Mouse (Mus musculus) adrenal gland, postnatal 25 days (tissue): ENCODE measurements around the gene Eif4h. TPM values are rescaled to one million over a fixed set of nuclear protein-coding genes. Genes with fewer than 3 reads are reported as not detected.
"Not testable (repeated sequence)": the region's sequence is repeated elsewhere in the genome, so short reads cannot be mapped to it uniquely, and the experiment has no call there.

Experiments used
- DNase-seq: peaks from one replicate; pipeline ENCODE4 v3.0.0; 2021; ENCODE audit warnings: mixed read lengths
- total RNA-seq: library from RNA; stranded (reverse); gene quantifications from 2 replicates; pipeline ENCODE4 v1.2.3, GENCODE M21; 2021

The Eif4h gene
- total RNA-seq, 1 experiment from 2014 or later, result 304 TPM

DNA sequence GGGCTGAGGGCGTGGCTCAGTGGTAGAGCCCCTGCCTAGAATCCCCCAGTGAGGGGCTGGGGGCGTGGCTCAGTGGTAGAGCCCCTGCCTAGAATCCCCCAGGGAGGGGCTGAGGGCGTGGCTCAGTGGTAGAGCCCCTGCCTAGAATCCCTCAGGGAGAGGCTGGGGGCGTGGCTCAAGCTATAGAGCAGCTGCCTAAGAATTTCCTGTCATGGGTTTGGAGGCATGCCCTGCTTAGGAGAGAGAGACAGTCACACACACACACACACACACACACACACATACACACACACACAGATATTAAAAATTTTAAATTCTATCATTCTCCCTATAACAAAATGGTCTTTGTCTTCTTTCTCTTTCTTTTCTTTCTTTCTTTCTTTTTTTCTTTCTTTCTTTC is 9.7 kb upstream of the Eif4h start:
- DNase-seq, result not testable (repeated sequence)

DNA sequence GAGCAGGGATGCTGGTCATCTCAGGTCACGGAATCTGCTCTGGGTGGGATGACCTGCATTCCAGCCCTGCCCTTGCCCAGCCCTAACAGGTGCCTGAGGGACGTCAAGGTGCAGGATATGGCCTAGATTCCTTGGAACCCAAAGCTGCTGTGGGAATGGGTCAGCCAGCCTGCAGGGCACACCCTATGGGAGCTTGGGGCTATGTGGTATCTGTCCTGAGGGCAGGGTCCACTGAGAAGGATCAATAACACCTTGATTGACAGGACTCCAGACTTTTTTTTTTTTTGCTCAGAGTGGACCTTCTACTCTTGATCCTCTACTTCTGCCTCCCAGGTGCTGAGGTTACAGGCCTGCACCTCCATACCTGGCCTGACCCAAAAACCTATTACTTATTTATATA is 8.1 kb upstream of the Eif4h start:
- no peak for DNase-seq

DNA sequence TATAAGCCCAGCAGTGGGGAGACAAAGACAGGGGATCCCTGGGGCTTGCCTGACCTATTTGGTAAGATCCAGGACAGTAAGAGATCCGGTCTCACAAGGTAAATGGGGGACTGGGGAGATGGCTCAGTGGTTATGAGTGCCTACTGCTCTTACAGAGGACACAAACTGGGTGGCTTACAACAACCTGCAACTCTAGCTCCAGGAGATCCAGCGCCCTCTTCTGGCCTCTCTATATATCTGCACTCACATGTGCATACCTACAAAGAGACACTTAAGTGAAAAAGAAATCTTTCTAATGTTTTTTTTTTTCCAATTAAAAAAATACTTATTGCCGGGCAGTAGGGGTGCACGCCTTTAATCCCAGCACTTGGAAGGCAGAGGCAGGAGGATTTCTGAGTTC is 7.2 kb upstream of the Eif4h start:
- no peak for DNase-seq

DNA sequence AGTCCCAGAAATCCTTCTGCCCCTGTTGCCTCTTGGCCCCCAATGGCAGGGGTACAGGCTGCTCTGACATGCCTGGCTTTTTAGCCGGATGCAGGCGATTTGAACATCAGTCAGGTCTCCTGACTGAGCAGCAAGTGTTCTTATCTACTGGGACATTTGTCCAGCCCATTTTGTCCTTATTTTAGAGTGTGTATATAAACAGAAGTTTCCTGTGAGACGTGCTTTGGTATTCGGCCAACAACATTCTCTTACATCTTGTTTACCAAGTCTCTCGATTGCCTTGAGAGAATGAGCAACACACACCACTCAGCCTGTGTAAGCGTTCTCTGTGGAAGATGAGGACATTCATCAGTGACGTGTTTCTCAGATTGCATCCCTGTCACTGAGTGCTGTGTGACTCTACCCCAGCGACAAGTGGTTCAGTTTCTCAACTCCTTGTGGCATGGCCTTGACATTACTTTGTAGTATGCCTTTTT is 5.4 kb upstream of the Eif4h start:
- DNase-seq, result no peak

DNA sequence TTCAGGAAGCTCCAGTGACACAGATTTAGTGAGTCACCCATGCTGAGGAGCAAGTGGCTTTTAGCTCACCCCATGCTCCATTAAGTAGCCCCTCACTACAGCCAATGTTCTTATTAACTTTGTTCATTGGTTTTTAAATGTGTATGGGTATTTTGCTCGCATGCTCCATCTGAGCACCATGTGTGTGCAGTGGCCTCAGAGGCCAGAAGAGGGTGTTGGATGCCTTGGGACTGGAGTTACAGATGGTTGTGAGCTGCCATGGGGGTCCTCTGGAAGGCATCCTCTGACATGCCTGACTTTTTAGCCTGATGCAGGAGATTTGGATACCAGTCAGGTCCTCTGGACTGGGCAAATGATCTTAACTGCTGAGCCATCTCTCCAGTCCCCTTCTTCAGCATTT is 4.8 kb upstream of the Eif4h start:
- no peak for DNase-seq

DNA sequence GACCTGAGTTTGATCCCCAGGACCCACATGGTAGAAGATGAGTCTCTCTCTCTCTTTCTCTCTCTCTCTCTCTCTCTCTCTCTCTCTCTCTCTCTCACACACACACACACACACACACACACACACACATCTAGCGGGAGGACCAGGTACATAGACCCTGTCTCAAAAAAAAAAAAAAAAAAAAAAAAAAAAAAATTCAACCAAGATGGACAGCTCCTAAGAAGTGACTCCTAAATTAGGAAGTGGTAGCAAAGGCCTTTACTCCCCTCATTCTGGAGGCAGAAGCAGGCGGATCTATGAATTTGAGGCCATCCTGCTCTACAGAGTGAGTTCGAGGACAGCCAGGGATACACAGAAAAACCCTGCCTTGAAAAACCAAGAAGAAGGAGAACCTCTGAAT is 1.1 kb upstream of the Eif4h start:
- DNase-seq, result no peak

DNA sequence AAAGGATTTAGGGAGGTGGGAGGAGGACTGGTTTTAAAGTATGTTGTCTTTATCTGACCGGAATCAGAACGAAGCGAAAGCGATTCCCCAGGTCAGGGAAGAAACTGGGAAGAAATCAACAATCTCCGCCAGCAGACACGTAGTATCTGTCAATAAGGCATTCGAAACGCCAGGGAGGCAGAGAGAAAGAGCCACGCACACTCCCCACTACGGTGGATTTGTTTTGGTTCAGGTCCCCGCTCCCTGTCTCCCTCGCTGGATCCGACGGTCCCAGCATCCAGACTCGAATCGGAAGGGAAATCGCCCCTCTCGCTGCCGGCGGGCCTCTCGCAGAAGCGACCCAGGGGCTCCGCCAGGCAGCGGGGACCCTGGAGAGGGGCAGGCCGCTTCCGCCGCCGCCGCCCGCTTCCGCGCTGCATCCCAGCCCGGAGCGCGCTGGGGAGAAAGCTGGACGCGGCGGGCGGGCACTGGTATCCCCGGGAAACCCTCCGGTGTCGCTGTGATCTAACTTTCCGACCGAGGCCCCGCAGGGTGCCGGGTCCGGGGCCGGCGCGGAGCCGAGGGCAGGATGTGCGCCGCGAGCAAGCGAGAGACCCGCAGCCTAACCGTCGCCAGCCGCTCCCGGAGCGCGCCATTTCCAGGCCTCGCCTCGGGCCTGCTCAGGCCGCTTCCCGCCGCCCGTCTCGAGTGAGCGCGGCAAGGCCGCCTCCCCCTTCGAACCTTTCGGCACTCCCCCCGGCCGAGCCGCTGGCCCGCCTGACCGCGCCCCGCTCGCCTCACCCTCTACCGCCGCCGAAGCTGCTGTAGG is 625 bp downstream of the Eif4h start:
- DNase-seq, result no peak

DNA sequence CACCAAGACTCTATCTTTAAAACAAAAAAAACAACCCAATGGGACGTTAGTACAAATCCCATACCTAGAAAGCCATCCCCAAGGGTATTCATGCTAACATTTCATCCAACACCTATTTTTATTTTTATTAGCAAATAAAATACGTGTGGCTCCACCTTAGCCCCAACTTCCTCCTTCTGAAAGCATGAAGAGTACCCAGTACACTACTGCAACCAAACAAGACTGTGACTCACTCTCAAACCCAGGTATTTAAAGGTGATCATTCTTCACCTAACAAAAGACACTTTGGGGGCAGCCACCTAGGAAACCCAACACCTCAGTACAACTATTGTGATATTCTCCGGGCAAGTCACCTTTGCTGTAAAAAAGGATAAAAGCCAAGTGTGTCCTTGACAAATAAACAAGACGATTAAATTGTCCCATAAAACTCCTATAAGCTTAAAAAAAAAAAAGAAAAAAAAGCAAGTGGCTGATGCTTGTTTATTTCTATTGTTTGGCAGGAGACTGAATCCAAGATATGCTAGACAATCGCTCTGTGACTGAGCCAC is 1.4 kb downstream of the Eif4h start:
- no peak for DNase-seq

DNA sequence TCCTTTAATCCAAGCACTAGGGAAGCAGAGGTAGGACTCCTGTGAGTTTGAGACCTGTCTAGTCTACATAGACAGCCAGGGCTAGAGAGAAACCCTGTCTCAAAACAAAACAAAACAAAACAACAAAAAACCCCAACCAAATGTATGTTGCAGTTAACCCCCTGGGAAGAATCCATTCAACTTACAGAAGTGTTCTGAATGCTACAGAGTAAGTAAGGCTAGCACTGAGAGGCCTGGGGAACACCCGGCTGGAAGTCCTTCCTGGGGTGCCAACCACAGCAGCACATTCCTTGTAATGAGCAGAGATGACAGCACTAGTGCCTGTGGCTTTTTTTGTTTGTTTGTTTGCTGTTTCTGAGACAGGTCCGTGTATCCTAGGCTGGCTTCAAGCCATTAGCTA is 6.4 kb downstream of the Eif4h start:
- DNase-seq, result no peak

DNA sequence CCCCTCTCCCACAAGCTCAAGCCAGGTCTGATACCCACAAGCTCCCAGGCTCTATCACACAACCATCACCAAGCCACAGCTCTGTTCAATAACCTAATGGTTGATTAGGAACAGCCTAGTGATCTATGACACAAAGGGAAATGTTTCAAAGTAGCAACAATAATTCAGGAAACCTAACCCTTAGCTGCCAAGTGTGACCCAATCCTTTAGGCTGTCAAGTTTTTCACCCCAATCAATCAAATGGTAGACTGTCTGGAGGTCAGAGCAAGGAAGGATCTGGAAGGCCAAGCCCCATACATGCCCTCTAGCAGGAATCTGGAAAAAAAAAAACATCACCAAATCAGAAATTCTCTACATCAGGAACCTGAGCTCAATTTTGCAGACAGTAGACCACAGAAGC is 8.5 kb downstream of the Eif4h start:
- DNase-seq, result no peak

DNA sequence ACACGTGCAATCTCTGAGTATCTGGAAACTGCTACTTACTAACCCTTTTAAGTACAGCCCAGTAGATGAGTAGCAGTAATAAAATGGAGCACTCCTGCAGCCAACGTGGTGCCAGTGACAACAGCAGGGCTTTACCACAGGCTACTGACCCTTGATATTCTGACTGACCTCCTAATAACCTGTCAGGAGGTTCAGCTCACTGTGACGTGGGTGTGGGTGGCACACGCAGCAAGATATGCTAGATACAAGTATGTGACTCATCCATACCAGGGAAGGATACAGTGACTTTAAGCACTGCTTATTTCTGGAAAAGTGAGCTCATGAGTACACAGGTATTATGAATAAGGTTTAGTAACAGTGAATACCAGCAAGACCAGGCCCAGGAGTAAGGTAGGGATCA is 9.8 kb downstream of the Eif4h start:
- no peak for DNase-seq

DNA sequence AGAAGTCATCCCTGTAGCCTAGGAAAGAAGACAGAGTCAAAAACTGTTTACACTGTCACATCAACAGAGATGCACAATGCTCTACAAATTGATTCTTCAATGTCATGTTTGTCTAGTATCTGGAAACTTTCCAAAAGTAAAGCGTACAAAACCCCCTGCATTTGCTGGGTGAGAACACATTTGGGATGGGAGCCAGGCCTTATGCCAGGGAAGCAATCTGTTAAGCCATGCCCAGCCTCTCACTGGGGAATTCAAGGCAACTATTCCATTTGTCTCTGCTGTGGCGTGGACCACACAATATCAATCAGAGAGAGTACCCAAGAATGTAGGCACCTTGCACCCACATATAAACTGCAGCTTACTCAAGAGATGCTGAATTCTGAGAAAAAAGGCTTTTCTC is 17.2 kb downstream of the Eif4h start:
- no peak for DNase-seq

DNA sequence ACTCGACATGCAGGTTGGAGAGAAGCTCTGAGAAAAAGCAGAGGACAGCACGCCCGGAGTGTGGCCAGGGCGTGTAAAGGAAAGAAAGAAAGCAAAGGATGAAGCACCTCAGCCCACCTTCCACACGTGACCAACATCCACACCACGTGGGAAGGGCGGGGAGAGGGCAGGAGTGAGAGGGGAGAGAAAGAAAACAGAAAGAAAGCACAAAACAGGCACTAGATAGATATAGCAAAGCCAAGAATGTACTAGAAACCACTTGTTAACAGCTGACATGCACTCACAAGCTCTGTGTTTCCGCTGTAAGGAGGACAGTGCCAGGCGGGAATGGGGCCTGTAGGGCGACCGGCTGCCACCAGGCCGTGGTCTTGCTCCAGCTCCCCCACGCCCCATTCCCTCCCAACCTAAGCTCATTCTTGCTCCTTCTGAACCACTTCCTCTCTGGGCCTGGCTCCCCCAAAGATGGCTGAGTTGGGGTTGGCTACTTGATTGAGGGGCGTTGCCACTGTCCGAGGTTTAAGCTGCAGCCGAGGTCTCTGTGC is 18.1 kb downstream of the Eif4h start:
- no peak for DNase-seq

DNA sequence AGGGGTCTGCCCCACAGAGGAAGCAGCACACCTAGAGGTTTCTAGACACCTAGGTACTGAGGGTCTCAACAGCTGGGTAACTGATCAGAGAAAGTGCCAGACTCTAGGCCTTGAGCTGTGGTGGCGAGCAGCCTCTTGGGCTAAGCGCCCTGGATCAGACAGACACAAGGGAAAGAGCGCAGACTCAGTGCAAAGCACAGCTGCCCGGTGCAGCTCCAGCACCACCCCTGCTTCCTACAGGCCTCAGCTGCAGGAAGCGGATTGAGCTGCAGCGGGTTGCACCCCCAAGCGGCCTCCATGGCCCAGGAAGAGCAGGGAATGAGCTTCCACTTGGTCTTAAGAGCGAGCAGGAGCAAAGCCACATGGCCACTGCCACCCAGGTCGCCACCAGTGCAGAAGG is 18.8 kb downstream of the Eif4h start:
- DNase-seq, result no peak

DNA sequence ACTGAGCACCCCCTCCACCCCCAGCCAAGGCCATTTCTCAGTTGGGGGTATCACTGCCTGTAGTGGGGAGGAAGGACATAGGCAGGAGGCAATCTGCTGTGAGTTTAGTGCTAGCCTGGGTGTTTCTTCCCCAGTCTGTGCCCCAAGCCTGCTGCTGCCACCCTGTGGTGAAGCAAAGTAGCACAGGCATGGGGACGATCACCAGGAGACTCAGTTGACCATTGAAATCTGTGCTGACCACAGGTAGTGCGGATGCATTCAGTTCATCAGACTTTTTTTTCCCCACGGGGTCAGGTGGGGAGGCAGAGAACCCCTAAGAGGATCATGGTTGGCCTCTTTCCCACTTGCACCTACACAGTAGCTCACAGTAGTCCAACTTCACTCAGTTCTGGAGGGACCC is 22.2 kb downstream of the Eif4h start:
- peak; percentile 77 for DNase-seq

DNA sequence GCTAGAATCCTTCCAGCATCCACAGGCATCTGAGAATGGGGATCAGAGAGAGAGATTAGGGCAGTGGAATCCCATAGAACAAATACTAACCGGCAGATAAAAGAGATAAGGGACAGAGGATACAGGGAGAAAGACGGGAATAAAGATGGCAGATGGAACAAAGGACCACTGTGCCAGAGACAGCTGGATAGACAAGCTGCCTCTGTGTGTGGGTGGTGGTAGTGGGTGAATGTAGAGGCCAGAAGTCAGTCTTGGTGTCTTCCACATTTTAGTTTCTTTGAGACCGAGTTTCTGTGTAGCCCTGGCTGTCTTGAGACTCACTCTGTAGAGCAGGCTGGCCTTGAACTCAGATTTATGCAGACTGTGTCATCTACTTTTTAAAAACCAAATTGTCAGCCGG is 23.5 kb downstream of the Eif4h start:
- no peak for DNase-seq

DNA sequence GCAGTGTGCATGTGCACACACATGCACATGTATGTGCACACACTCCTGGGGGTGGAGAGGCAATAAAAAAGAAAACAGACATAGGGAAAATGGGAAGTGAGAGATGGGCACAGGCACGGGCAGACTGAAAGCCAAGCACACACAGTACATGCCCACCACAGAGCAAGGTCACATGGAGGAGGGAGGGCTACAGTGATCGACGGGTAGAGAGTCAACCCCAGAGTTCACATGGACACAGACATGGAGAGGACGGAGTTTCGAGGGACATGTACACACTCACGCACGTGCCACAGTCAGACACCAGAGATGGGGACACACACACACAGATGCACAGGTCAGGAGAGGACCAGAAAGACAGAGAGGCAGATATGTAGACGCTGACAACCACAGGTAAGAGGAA is 23.9 kb downstream of the Eif4h start:
- DNase-seq, result no peak

DNA sequence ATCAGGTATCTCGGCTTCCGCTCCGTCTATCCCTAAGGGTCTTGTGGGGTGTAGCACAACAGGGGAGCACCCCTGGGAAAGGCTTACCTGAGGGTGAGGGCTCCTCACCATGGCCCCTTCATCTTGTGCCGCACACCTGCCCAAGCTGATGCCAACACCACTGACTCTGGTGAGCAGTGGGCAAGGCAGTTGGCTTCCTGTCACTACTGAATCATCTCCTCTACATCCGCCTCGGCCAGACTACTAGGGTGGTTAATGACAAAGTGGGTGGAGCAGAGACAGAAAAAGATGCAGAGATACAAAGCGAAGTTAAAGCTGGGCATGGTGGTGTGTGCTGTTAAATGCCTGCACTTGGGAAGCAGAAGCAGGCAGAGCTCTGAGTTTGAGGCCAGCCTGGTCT is 24.5 kb downstream of the Eif4h start, which contains the start of gene Lat2:
TSS of gene Lat2 (minus strand) at position 224 of the 400 bp plus-strand sequence.
- no peak for DNase-seq

DNA sequence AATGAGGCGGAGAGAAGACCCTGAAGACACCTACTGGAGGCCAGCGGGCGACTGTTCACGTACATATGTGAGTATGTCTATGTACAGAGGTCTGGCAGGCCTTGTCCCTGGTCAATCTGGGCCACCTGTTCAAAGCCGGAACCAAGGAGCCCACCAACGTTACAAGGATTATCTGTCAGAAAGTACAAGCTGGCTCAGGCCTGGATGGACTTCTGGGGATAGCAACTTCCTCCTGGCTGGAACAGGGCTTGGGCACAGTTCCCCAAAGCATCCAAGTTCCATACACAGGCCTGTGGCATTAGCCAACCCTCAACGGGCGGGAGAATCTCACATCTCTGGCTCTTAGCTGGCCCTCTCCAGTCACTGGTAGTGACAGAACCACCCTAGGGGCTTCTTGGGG is 25.0 kb downstream of the Eif4h start:
- no peak for DNase-seq

DNA sequence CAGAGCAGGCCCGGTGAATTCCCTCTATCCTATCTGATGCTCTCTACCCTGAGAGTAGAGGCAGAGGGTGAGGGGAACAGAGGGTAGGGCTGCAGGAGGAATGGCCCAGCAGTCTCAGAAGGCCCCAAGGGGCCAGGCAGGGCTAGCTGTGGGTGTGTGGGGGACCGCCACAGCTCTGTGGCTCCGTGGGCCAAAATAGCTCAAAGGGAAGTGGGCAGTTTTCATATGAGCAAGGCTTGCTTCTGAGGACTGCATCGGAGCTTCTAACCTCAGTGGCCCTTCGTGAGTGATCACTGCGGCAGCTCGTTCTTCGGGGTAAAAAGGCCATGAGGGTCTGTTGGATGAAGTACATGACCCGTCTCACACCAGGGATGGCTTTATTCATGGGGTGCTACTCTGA is 25.6 kb downstream of the Eif4h start:
- DNase-seq, result no peak

DNA sequence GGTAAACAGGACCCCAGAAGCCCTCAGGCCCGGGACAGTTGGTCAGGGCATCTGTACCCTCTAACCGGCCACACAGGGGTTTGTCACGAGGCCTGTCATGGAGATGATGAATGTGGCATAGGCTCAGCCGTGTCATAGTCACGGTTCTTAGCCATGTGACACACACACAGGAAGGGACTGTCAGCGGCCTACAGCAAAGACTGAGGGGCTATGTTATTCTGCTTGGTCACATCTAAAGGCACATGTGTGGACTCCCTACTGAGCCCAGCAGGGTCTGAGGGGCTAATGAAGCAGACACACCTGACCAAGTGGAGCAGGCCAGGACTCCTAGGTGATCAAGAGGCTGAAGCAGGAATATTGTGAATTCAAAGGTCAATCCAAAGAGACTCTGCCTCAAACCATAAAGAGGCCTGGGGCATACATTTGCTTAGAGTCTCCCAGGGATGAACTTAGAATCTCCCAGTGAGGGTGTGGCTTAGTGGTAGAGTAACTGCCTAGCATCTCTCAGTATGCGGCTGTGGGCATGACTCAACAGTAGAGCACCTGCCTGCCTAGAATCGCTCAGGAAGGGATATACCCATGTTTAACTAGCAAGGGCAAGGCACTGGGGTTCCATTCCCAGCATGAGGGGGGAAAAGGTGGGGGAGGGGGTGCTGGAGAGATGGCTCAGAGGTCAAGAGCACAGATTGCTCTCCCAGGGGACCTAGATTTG is 27.3 kb downstream of the Eif4h start:
- DNase-seq, result no peak

DNA sequence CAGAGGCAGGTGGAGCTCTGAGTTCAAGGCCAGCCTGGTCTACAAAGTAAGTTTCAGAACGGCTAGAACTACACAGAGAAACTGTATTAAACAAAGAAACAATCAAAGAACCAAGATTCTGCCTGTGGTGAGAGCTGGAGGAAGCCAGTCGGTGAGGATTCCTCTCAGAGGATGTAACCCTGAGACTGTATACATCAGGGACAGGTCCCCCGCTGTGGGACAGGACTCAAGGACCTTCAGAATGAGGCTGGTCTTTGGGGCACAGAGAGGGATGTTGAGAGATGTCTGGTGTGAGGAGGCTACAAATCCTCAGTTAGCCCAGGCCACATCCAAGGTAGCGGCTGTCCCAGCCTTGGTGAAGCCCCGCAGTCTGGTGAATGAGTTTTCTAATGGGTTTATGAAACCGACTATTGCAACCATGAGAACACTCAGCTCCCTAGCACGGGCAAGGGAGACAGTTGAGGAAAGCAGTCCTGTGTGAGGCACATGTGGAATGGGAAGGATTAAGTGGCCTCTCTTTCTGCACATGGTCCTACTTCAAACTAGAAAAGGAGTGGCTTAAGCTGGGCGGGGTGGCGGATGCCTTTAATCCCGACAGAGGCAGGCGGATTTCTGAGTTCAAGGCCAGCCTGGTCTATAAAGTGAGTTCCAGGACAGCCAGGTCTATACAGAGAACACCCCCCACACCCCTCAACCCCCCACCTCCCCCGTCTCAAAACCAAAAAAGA is 29.2 kb downstream of the Eif4h start:
- DNase-seq, result no peak

DNA sequence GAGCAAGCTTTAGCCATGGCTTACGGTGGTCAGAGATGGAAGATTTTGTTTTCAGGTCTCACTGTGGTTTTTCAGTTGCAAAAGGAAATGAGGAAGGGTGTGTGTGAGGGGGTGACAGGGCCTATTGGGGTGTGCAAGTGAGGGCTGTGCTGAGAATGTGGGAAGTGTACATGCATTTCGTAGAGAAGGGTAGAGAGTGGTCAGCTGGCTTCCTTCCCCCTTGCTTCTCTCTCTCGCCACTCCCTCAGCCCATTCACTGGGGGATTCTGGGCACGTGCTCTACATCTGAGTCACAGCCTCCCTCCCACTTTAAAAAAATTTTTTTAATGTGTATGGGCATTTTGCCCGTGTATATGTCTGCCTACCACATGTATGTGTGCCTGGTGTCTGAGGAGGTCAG is 32.2 kb downstream of the Eif4h start:
- no peak for DNase-seq
